Mouse (Mus musculus): ENCODE results near the gene Pde6d.
"Not testable (repeated sequence)": the region's sequence is repeated elsewhere in the genome, so short reads cannot be mapped to it uniquely, and the experiment has no call there.

Pde6d gene

GRCm38 (mm10) chr1:86569292-86569860 is 13.1 kb downstream of the Pde6d start:
- no peak for DNase-seq (ENCODE audit: low spot score)

GRCm38 (mm10) chr1:86568409-86568808 is 14.0 kb downstream of the Pde6d start:
- no peak for DNase-seq (ENCODE audit: low spot score)

DNA sequence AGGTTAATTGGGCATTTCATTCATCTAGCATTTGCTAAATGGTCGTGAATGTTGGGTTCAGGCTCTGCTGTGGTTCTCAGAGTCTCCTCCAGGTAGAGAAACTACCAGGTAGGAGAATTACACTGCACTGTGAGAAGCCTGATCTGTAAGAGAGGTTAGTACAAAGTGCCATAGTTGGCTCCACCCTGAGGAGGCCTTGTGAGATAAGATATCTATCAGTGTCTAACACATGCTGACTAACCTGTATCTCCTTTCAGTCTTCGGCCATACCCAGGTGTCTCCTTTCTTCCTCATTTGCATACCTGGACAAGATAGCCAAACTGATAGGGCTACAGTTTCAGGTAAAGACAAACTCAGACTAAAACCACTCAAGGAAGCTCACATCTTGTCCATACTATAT is 19.8 kb downstream of the Pde6d start:
- no peak for DNase-seq (ENCODE audit: low spot score)

- DNase-seq (ENCODE audit: low spot score) = no peak
Measured at GRCm38 (mm10) chr1:86559232-86559631, 23.2 kb downstream of the Pde6d start.

DNA sequence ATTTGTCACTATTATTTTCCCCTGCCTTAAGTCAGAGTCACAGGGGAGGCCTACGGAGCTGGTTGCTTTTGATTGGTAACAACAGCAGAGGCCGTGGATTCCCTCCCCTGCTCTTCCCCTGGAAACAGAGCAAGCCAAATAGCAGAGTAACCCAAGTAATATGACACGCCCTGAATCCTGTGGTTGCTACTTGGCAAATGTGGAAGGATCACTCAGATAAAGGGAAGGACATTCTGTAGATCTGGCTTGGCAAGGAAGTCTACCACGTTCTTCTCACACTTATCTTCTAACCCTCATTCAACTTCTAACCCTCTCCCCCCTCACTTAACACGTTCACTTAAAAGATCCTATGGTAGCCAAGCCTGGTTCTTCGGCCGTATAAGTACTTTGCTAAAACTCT is 24.6 kb downstream of the Pde6d start:
- DNase-seq (ENCODE audit: low spot score) = peak; percentile 57

- no peak for DNase-seq (ENCODE audit: low spot score)
Measured at GRCm38 (mm10) chr1:86555665-86556064, 26.8 kb downstream of the Pde6d start.

GRCm38 (mm10) chr1:86551877-86552276 is 30.6 kb downstream of the Pde6d start:
- no peak for DNase-seq (ENCODE audit: low spot score)

DNA sequence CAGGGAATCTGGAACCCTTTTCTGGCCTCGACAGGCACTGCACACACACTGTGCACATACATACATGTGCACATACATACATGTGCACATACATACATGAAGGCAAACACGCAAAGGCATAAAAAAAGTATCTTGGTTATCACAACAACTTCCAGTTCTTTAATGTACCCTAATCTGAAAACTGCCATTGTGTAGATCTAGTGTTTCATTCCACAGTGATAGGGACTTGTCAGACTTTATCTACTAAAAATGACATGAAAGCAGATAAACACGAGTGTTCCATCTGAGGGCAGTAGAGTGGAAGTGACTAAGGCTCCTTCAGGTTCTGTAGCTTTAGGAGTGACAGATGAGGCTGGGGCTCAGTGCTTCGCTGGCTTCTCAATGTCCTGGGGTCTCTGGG is 31.1 kb downstream of the Pde6d start:
- no peak for DNase-seq (ENCODE audit: low spot score)

- DNase-seq (ENCODE audit: low spot score) = no peak
Measured at GRCm38 (mm10) chr1:86546797-86547196, 35.6 kb downstream of the Pde6d start.

- no peak for DNase-seq (ENCODE audit: low spot score)
Measured at GRCm38 (mm10) chr1:86542584-86542983, 39.8 kb downstream of the Pde6d start.

DNA sequence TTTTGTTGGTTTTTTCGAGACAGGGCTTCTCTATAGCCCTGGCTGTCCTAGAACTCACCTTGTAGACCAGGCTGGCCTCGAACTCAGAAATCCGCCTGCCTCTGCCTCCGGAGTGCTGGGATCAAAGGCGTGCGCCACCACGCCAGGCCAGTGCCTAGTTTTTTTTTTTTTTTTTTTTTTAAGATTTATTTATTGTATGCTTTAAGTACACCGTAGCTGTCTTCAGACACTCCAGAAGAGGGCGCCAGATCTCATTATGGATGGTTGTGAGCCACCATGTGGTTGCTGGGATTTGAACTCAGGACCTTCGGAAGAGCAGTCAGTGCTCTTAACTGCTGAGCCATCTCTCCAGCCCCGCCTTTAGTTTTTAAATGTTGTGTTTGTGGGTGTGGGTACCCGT is 42.8 kb downstream of the Pde6d start:
- DNase-seq (ENCODE audit: low spot score) = not testable (repeated sequence)

DNA sequence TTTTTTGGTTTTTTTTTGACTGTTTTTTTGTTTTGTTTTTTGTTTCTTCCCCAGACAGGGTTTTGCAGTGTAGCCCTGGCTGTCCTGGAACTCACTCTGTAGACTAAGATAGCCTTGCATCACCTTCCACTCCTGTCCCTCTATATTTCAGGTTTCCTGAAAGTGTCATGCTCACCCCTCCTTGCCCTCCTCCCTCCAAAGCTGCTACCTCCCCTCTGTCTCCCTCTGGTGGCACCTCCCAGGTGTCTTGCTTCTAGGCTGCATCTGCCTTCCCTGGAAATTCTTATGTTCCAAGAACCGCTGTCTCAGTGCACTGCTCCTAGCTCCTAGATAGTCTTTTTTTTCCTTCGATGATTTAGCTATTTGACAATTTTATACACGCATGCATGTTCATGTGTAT is 44.0 kb downstream of the Pde6d start:
- no peak for DNase-seq (ENCODE audit: low spot score)

- DNase-seq (ENCODE audit: low spot score) = no peak
Measured at GRCm38 (mm10) chr1:86533411-86534130, 48.9 kb downstream of the Pde6d start.

- DNase-seq (ENCODE audit: low spot score) = peak; percentile 75
Measured at GRCm38 (mm10) chr1:86532362-86533051, 49.9 kb downstream of the Pde6d start.

DNA sequence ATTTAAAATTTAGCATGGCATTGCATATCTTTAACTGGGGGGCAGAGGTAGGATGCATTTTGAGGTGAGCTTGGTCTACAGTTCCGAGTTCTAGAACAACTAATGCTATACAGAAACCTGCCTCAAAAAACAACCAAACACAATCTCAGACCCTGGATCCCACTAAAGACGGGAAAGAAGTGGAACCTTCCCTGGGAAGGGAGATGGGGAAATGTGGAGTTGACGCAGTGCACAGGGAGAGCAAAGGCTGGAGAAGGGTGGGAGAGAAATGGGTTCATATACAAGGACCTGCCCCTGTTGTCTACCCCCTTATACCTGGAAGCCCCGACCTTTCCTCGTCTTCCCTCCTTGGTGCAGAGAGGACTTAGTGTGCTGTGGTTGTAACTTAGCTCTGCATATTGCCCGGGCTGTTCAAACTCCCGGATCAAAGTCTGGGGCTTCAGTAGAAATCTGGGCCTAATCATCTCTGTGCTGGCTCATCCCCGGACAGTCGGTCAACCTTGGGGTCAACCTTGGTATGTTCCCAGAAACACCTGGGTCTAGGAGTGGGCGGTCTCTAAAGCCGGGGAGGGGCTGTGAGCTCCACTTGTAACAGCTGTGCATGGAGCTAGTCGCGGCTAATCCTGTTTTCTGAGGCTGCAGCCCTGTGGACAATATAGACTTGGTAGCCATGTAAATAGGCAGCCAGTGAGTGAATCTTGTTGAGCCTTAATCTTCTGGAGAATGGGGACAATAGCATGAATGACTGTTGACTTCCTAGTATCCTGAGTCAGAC is 50.7 kb downstream of the Pde6d start:
- DNase-seq (ENCODE audit: low spot score) = no peak

DNA sequence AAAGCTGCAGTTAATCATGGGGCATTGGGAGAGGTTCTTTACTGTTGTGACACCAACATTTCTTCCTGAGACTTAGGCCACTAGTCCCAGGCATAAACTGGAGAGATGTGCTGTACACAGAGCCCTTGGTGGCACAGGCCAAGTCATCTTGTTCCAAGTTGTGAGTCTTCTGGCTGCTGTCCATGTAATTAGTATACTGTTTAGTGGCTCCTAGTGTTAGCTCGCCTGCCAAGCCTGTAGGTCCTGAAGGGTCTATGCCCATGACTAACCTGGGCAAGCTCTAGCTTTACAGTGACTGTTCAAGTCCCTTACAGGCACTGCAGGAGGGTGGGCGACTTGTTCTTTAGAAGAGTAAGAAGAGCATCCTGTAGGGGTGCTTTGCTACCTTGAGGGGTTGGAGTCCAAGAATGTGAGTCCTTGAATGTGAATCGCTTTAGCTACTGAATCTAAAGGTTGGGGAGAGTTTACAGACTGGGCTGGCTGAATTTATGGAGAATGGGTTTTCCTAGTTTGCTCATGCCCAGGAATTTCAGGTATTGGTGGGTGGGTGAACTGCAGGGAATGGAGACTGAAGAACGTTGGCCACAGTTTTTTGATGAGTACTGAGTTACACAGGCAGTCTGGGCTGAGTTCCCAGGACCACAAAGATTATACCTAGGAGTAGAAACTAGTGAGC is 51.4 kb downstream of the Pde6d start:
- DNase-seq (ENCODE audit: low spot score) = no peak

DNA sequence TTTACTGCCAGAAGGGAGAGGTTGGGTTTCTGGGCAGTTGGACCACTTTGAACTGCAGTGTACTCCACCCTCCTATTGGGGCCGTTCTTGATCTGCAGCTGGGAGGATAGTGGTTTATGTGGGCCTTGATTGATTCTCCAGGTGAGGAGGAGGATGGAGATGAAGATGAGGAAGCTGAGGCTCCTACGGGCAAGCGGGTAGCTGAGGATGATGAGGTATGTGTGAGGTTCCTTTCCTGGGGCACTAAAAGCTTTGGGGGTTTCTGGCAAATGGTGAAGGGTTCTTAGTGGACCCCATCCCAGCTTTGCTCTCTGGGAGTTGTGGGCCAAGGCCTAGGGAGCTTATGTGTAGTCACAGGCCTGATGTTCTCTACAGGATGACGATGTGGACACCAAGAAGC is 52.8 kb downstream of the Pde6d start:
- DNase-seq (ENCODE audit: low spot score) = no peak

DNA sequence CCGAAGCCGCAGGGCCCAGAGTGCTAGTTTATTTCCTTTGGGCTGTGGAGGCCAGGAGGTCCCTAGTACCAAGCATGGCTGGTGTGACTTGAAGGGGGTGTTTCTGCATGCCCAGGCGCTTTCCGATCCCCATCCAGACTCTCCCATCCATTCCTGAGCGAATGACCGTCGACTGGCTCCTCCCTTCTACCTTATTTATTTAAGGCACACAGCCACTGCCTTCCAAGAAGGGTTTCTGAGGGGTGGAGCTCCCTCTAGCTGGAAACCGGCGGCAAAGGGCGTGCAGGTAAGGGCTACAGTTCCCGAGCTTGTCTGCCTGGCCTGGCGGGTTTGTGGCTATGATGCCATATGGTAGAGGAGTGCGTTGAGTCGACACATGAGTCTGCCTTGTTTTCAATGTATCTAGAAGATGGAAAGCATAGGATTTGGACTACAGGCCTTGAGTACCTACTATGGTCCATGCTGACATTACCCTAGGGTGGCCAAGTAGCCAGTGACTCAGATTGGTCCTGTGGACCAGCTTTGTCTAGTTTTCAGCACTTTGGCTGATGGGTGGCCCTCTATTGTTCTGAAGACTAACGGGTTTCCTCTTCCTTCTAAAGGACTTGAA is 53.8 kb downstream of the Pde6d start:
- no peak for DNase-seq (ENCODE audit: low spot score)

- peak; percentile 78 for DNase-seq (ENCODE audit: low spot score)
Measured at GRCm38 (mm10) chr1:86527599-86528486, 54.6 kb downstream of the Pde6d start.

DNA sequence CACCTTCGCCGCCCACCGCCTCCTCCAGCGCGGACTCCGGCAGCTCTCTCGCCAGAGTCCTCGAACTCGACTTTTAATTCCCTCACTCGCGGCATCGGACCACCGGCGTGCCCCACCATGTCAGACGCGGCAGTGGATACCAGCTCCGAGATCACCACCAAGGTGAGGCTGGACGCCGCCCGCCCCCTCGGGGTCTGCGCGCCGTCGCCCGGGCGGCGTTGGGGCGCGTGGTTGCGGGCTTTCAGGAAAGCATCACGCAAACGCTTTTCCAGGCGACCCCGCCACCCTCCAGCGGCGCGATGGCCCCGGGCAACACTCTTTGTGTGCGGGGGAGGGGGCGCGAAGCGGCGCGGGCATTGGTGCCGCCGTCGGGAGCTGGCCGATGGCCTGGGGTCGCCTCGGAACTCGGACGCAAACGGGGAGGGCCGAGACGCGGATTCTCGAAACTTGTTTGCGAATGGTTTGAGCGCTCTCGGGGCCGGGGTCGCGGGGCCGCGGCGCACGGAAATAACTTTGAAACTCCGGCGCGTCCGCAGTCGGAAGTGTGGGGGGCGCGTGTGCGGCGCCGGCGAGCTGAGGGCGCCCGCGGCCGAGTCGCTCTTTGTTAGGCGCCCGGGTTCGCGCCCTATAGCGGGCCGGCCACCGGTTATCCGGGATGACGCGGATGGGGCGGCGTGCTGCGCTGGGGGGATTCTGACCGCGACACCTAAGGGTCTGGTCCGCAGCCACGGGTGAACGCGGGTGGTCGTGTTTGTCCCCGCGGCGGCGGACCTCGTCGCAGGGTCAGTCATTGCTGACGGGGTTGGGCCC is 55.4 kb downstream of the Pde6d start:
- DNase-seq (ENCODE audit: low spot score) = no peak

All from ovary, adult 18-20 months (tissue).